Mouse (Mus musculus) spleen, postnatal 14 days (tissue): ENCODE measurements at regions not wholly inside any gene's neighbourhood (a gene's known extent, or its start where the extent isn't known, plus 50 kb on each side); places are given as distances from the start of the nearest gene placed in this dataset.
"Not testable (repeated sequence)": the region's sequence is repeated elsewhere in the genome, so short reads cannot be mapped to it uniquely, and the experiment has no call there.

Source experiments
- DNase-seq, 2 experiments: peaks; one replicate each; pipeline ENCODE4 v3.0.0; 2021 to 2022; ENCODE audit warnings: low spot score in 2 of 2

- DNase-seq: no peak
These were observed 180.1 kb downstream of the Lyplal1 start for GRCm38 (mm10) chr1:185937026-185937425.

GRCm38 (mm10) chr1:185939914-185940313 lies 177.2 kb downstream of the Lyplal1 start:
- DNase-seq: no peak

- DNase-seq: no peak
These were observed 176.6 kb downstream of the Lyplal1 start for GRCm38 (mm10) chr1:185940511-185940910.

GRCm38 (mm10) chr1:185951163-185951562 lies 165.9 kb downstream of the Lyplal1 start:
- no peak for DNase-seq

- not testable (repeated sequence) for DNase-seq
These were observed 161.3 kb downstream of the Lyplal1 start for GRCm38 (mm10) chr1:185955821-185956220.

GRCm38 (mm10) chr1:185957557-185957956 lies 159.6 kb downstream of the Lyplal1 start:
- DNase-seq: no peak

- DNase-seq: no peak
These were observed 158.8 kb downstream of the Lyplal1 start for GRCm38 (mm10) chr1:185958276-185958675.

- no peak for DNase-seq
These were observed 154.5 kb downstream of the Lyplal1 start for GRCm38 (mm10) chr1:185962606-185963005.

- DNase-seq: no peak
These were observed 153.3 kb downstream of the Lyplal1 start for GRCm38 (mm10) chr1:185963773-185964172.

GRCm38 (mm10) chr1:185964426-185964825 lies 152.7 kb downstream of the Lyplal1 start:
- DNase-seq: no peak

- no peak for DNase-seq
These were observed 149.9 kb downstream of the Lyplal1 start for GRCm38 (mm10) chr1:185967227-185967626.

- DNase-seq: no peak
These were observed 149.3 kb downstream of the Lyplal1 start for GRCm38 (mm10) chr1:185967816-185968215.

GRCm38 (mm10) chr1:185968642-185969041 lies 148.5 kb downstream of the Lyplal1 start:
- DNase-seq: no peak

GRCm38 (mm10) chr1:185969231-185969630 lies 147.9 kb downstream of the Lyplal1 start:
- DNase-seq: no peak

- DNase-seq: no peak
These were observed 140.0 kb downstream of the Lyplal1 start for GRCm38 (mm10) chr1:185977075-185977474.

GRCm38 (mm10) chr1:185989432-185989831 lies 127.7 kb downstream of the Lyplal1 start:
- no peak for DNase-seq

- not testable (repeated sequence) for DNase-seq
These were observed 117.0 kb downstream of the Lyplal1 start for GRCm38 (mm10) chr1:186000066-186000465.

GRCm38 (mm10) chr1:186013413-186013812 lies 103.7 kb downstream of the Lyplal1 start:
- DNase-seq: no peak

GRCm38 (mm10) chr1:186014166-186014565 lies 102.9 kb downstream of the Lyplal1 start:
- DNase-seq: no peak

- DNase-seq: no peak
These were observed 101.1 kb downstream of the Lyplal1 start for GRCm38 (mm10) chr1:186015831-186016561.

- DNase-seq: no peak
These were observed 99.6 kb downstream of the Lyplal1 start for GRCm38 (mm10) chr1:186017547-186017946.

GRCm38 (mm10) chr1:186019511-186019910 lies 97.6 kb downstream of the Lyplal1 start:
- no peak for DNase-seq

GRCm38 (mm10) chr1:186031951-186032350 lies 85.2 kb downstream of the Lyplal1 start:
- DNase-seq: no peak

GRCm38 (mm10) chr1:186034443-186034842 lies 82.7 kb downstream of the Lyplal1 start:
- DNase-seq: no peak
